Mouse (Mus musculus): Measurements from ENCODE around the gene Chm. TPM values are rescaled to one million over a fixed set of nuclear protein-coding genes. Genes with fewer than 3 reads are reported as not detected.

Chm gene
- polyA plus RNA-seq, 2 experiments: 1.7 to 4.2 TPM

GRCm38 (mm10) chrX:113172271-113172670 lies 13.0 kb downstream of the Chm start:
- no peaks in the 10 kb centered on the region for H3K27me3 ChIP-seq (ENCODE audit: control insufficient read depth, insufficient read depth, low read length)

GRCm38 (mm10) chrX:113160268-113160860 lies 25.0 kb downstream of the Chm start:
- H3K27me3 ChIP-seq (ENCODE audit: control insufficient read depth, insufficient read depth, low read length): no peaks in the 10 kb centered on the region
- ATAC-seq (ENCODE audit: insufficient read depth) (no peak), DNase-seq (ENCODE audit: low read depth in 3 of 3, low spot score in 3 of 3) (peak in 1 of 3 experiments; percentile 6)
- 37% methylated on average over 3 of the region's 3 CpGs for WGBS (ENCODE audit: insufficient replicate concordance)
- no peak overlapping the region for H3K4me3 ChIP-seq (ENCODE audit: insufficient read depth in 1 of 2, low read depth in 2 of 2, low read length in 2 of 2)
- TF ChIP-seq CTCF (IDR thresholded peaks at IDR 0.05; ENCODE audit: low read depth) (no peak), EP300 (IDR thresholded peaks at IDR 0.05; ENCODE audit: low read depth) (no peak)
- H3K4me2 ChIP-seq (ENCODE audit: low read depth): no peak overlapping the region
- H3K9ac ChIP-seq (replicated peaks): no peak overlapping the region
- no peak overlapping the region for H3K27ac ChIP-seq
- no peaks in the 10 kb centered on the region for H3K9me3 ChIP-seq (ENCODE audit: control insufficient read depth, low read length)
- H3K4me1 ChIP-seq (replicated peaks; ENCODE audit: control insufficient read depth in 2 of 2, insufficient read depth in 2 of 2, low read length in 1 of 2): no peaks in the 10 kb centered on the region
- H3K36me3 ChIP-seq (replicated peaks; ENCODE audit: control insufficient read depth, insufficient read depth, low read depth): no peaks in the 10 kb centered on the region

More at GRCm38 (mm10) chrX:113172271-113172670, 13.0 kb downstream of the Chm start:
- TF ChIP-seq EP300 (IDR thresholded peaks at IDR 0.05; ENCODE audit: low read depth): no peak
- no peak for TF ChIP-seq CTCF (IDR thresholded peaks at IDR 0.05; ENCODE audit: low read depth)
- Histone ChIP-seq H3K4me2 (ENCODE audit: low read depth) (no peak overlapping the region), H3K9me3 (ENCODE audit: control insufficient read depth, low read length) (no peaks in the 10 kb centered on the region), H3K4me1 (replicated peaks; ENCODE audit: control insufficient read depth in 2 of 2, insufficient read depth in 2 of 2, low read length in 1 of 2) (no peaks in the 10 kb centered on the region), H3K4me3 (ENCODE audit: insufficient read depth in 1 of 2, low read depth in 2 of 2, low read length in 2 of 2) (no peak overlapping the region), H3K9ac (replicated peaks) (no peak overlapping the region), H3K27ac (no peak overlapping the region), H3K36me3 (replicated peaks; ENCODE audit: control insufficient read depth, insufficient read depth, low read depth) (no peaks in the 10 kb centered on the region)
- ATAC-seq (ENCODE audit: insufficient read depth) (no peak), DNase-seq (ENCODE audit: low read depth in 3 of 3, low spot score in 3 of 3) (no peak)
- WGBS (ENCODE audit: insufficient replicate concordance): 7% methylated on average over 1 of the region's 1 CpGs

GRCm38 (mm10) chrX:113084171-113084570 lies 101.1 kb downstream of the Chm start:
- H3K9ac ChIP-seq (replicated peaks): no peak overlapping the region
- ATAC-seq (ENCODE audit: insufficient read depth): no peak
- H3K4me1 ChIP-seq (replicated peaks; ENCODE audit: control insufficient read depth in 2 of 2, insufficient read depth in 2 of 2, low read length in 1 of 2): no peaks in the 10 kb centered on the region
- no peak for TF ChIP-seq EP300 (IDR thresholded peaks at IDR 0.05; ENCODE audit: low read depth)
- TF ChIP-seq CTCF (IDR thresholded peaks at IDR 0.05; ENCODE audit: low read depth): no peak
- no peaks in the 10 kb centered on the region for H3K9me3 ChIP-seq (ENCODE audit: control insufficient read depth, low read length)
- DNase-seq (ENCODE audit: low read depth in 3 of 3, low spot score in 3 of 3): no peak
- no peak overlapping the region for H3K4me2 ChIP-seq (ENCODE audit: low read depth)
- H3K36me3 ChIP-seq (replicated peaks; ENCODE audit: control insufficient read depth, insufficient read depth, low read depth): no peaks in the 10 kb centered on the region
- no peaks in the 10 kb centered on the region for H3K27me3 ChIP-seq (ENCODE audit: control insufficient read depth, insufficient read depth, low read length)
- no peak overlapping the region for H3K4me3 ChIP-seq (ENCODE audit: insufficient read depth in 1 of 2, low read depth in 2 of 2, low read length in 2 of 2)
- WGBS (ENCODE audit: insufficient replicate concordance): 44% methylated on average over 2 of the region's 2 CpGs
- H3K27ac ChIP-seq: no peak overlapping the region

- DNase-seq (ENCODE audit: low read depth in 3 of 3, low spot score in 3 of 3): no peak
- no peak overlapping the region for H3K4me3 ChIP-seq (ENCODE audit: insufficient read depth in 1 of 2, low read depth in 2 of 2, low read length in 2 of 2)
- WGBS (ENCODE audit: insufficient replicate concordance): 78% methylated on average over 2 of the region's 2 CpGs
- H3K9ac ChIP-seq (replicated peaks): no peak overlapping the region
- TF ChIP-seq EP300 (IDR thresholded peaks at IDR 0.05; ENCODE audit: low read depth) (no peak), CTCF (IDR thresholded peaks at IDR 0.05; ENCODE audit: low read depth) (no peak)
- no peaks in the 10 kb centered on the region for H3K4me1 ChIP-seq (replicated peaks; ENCODE audit: control insufficient read depth in 2 of 2, insufficient read depth in 2 of 2, low read length in 1 of 2)
- H3K4me2 ChIP-seq (ENCODE audit: low read depth): no peak overlapping the region
- no peak overlapping the region for H3K27ac ChIP-seq
- no peaks in the 10 kb centered on the region for H3K9me3 ChIP-seq (ENCODE audit: control insufficient read depth, low read length)
- no peaks in the 10 kb centered on the region for H3K36me3 ChIP-seq (replicated peaks; ENCODE audit: control insufficient read depth, insufficient read depth, low read depth)
- no peak for ATAC-seq (ENCODE audit: insufficient read depth)
- no peaks in the 10 kb centered on the region for H3K27me3 ChIP-seq (ENCODE audit: control insufficient read depth, insufficient read depth, low read length)
Observed at GRCm38 (mm10) chrX:113076053-113076452, 109.3 kb downstream of the Chm start.

- TF ChIP-seq CTCF (IDR thresholded peaks at IDR 0.05; ENCODE audit: low read depth) (no peak), EP300 (IDR thresholded peaks at IDR 0.05; ENCODE audit: low read depth) (no peak)
- Histone ChIP-seq H3K36me3 (replicated peaks; ENCODE audit: control insufficient read depth, insufficient read depth, low read depth) (no peaks in the 10 kb centered on the region), H3K27ac (no peak overlapping the region), H3K27me3 (ENCODE audit: control insufficient read depth, insufficient read depth, low read length) (no peaks in the 10 kb centered on the region), H3K9me3 (ENCODE audit: control insufficient read depth, low read length) (no peaks in the 10 kb centered on the region), H3K9ac (replicated peaks) (no peak overlapping the region), H3K4me2 (ENCODE audit: low read depth) (no peak overlapping the region), H3K4me3 (ENCODE audit: insufficient read depth in 1 of 2, low read depth in 2 of 2, low read length in 2 of 2) (no peak overlapping the region), H3K4me1 (replicated peaks; ENCODE audit: control insufficient read depth in 2 of 2, insufficient read depth in 2 of 2, low read length in 1 of 2) (no peaks in the 10 kb centered on the region)
- no peak for ATAC-seq (ENCODE audit: insufficient read depth)
- DNase-seq (ENCODE audit: low read depth in 3 of 3, low spot score in 3 of 3): no peak
- 67% methylated on average over 4 of the region's 4 CpGs for WGBS (ENCODE audit: insufficient replicate concordance)
Observed at GRCm38 (mm10) chrX:113074823-113075222, 110.5 kb downstream of the Chm start.
